Mouse (Mus musculus): ENCODE measurements around the gene Atrnl1.

Gene Atrnl1

GRCm38 (mm10) chr19:58112151-58112550 is 501.3 kb downstream of the Atrnl1 start:
- no peak for DNase-seq (ENCODE audit: low spot score in 2 of 2)

GRCm38 (mm10) chr19:58113092-58113731 is 502.4 kb downstream of the Atrnl1 start:
- DNase-seq (ENCODE audit: low spot score in 2 of 2) = no peak

GRCm38 (mm10) chr19:58117595-58117994 is 506.8 kb downstream of the Atrnl1 start:
- DNase-seq (ENCODE audit: low spot score in 2 of 2) = no peak

GRCm38 (mm10) chr19:58118141-58118835 is 507.5 kb downstream of the Atrnl1 start:
- DNase-seq (ENCODE audit: low spot score in 2 of 2) = peak; percentile 46 to 81

GRCm38 (mm10) chr19:58118864-58119263 is 508.0 kb downstream of the Atrnl1 start:
- DNase-seq (ENCODE audit: low spot score in 2 of 2) = no peak

GRCm38 (mm10) chr19:58119681-58120173 is 508.9 kb downstream of the Atrnl1 start:
- DNase-seq (ENCODE audit: low spot score in 2 of 2) = no peak

- DNase-seq (ENCODE audit: low spot score in 2 of 2) = no peak
These were observed 509.8 kb downstream of the Atrnl1 start for GRCm38 (mm10) chr19:58120661-58121060.

GRCm38 (mm10) chr19:58121628-58122027 is 510.8 kb downstream of the Atrnl1 start:
- DNase-seq (ENCODE audit: low spot score in 2 of 2) = no peak

GRCm38 (mm10) chr19:58123620-58124019 is 512.8 kb downstream of the Atrnl1 start:
- DNase-seq (ENCODE audit: low spot score in 2 of 2) = no peak

GRCm38 (mm10) chr19:58124566-58124965 is 513.7 kb downstream of the Atrnl1 start:
- no peak for DNase-seq (ENCODE audit: low spot score in 2 of 2)

GRCm38 (mm10) chr19:58125010-58125409 is 514.2 kb downstream of the Atrnl1 start:
- no peak for DNase-seq (ENCODE audit: low spot score in 2 of 2)

- no peak for DNase-seq (ENCODE audit: low spot score in 2 of 2)
These were observed 521.1 kb downstream of the Atrnl1 start for GRCm38 (mm10) chr19:58131896-58132295.

GRCm38 (mm10) chr19:58140191-58140784 is 529.5 kb downstream of the Atrnl1 start:
- no peak for DNase-seq (ENCODE audit: low spot score in 2 of 2)

- no peak for DNase-seq (ENCODE audit: low spot score in 2 of 2)
These were observed 533.1 kb downstream of the Atrnl1 start for GRCm38 (mm10) chr19:58143853-58144454.

- DNase-seq (ENCODE audit: low spot score in 2 of 2) = no peak
These were observed 534.7 kb downstream of the Atrnl1 start for GRCm38 (mm10) chr19:58145521-58145920.

GRCm38 (mm10) chr19:58151257-58151656 is 540.4 kb downstream of the Atrnl1 start:
- no peak for DNase-seq (ENCODE audit: low spot score in 2 of 2)

GRCm38 (mm10) chr19:58161569-58161968 is 550.7 kb downstream of the Atrnl1 start:
- DNase-seq (ENCODE audit: low spot score in 2 of 2) = no peak

- DNase-seq (ENCODE audit: low spot score in 2 of 2) = no peak
These were observed 554.2 kb downstream of the Atrnl1 start for GRCm38 (mm10) chr19:58164896-58165634.

- DNase-seq (ENCODE audit: low spot score in 2 of 2) = no peak
These were observed 554.8 kb downstream of the Atrnl1 start for GRCm38 (mm10) chr19:58165635-58166015.

- no peak for DNase-seq (ENCODE audit: low spot score in 2 of 2)
These were observed 555.3 kb downstream of the Atrnl1 start for GRCm38 (mm10) chr19:58166147-58166546.

GRCm38 (mm10) chr19:58178410-58178809 is 567.6 kb downstream of the Atrnl1 start:
- DNase-seq (ENCODE audit: low spot score in 2 of 2) = no peak

GRCm38 (mm10) chr19:58180773-58181172 is 569.9 kb downstream of the Atrnl1 start:
- DNase-seq (ENCODE audit: low spot score in 2 of 2) = no peak

Data from cerebellum, postnatal 4 days (tissue).